Mouse (Mus musculus): Measurements from ENCODE around the gene Ccdc9.
"Not testable (repeated sequence)": the region's sequence is repeated elsewhere in the genome, so short reads cannot be mapped to it uniquely, and the experiment has no call there.

Gene Ccdc9

GRCm38 (mm10) chr7:16308555-16309317 lies 22.1 kb upstream of the Ccdc9 start:
- DNase-seq (ENCODE audit: low read depth, low spot score): no peak

- DNase-seq (ENCODE audit: low read depth, low spot score): not testable (repeated sequence)
These were observed 21.5 kb upstream of the Ccdc9 start, which contains the start of gene Bbc3 for GRCm38 (mm10) chr7:16308093-16308492. Gene Bbc3, plus strand, starts transcription at chr7:16308393.

- DNase-seq (ENCODE audit: low read depth, low spot score): not testable (repeated sequence)
These were observed 20.5 kb upstream of the Ccdc9 start for GRCm38 (mm10) chr7:16307141-16307540.

GRCm38 (mm10) chr7:16299419-16300035 lies 12.9 kb upstream of the Ccdc9 start:
- peak; percentile 88 for DNase-seq (ENCODE audit: low read depth, low spot score)

- no peak for DNase-seq (ENCODE audit: low read depth, low spot score)
These were observed 12.3 kb upstream of the Ccdc9 start for GRCm38 (mm10) chr7:16298927-16299326.

GRCm38 (mm10) chr7:16297616-16298015 lies 11.0 kb upstream of the Ccdc9 start:
- no peak for DNase-seq (ENCODE audit: low read depth, low spot score)

GRCm38 (mm10) chr7:16296766-16297390 lies 10.3 kb upstream of the Ccdc9 start:
- peak; percentile 82 for DNase-seq (ENCODE audit: low read depth, low spot score)

GRCm38 (mm10) chr7:16296146-16296545 lies 9.6 kb upstream of the Ccdc9 start:
- DNase-seq (ENCODE audit: low read depth, low spot score): no peak

GRCm38 (mm10) chr7:16295321-16295900 lies 8.8 kb upstream of the Ccdc9 start:
- DNase-seq (ENCODE audit: low read depth, low spot score): peak; percentile 81

GRCm38 (mm10) chr7:16294837-16295236 lies 8.2 kb upstream of the Ccdc9 start:
- DNase-seq (ENCODE audit: low read depth, low spot score): peak; percentile 95

- no peak for DNase-seq (ENCODE audit: low read depth, low spot score)
These were observed 7.8 kb upstream of the Ccdc9 start for GRCm38 (mm10) chr7:16294346-16294745.

- DNase-seq (ENCODE audit: low read depth, low spot score): no peak
These were observed 1.2 kb upstream of the Ccdc9 start for GRCm38 (mm10) chr7:16287791-16288190.

GRCm38 (mm10) chr7:16287016-16287415 lies 421 bp upstream of the Ccdc9 start:
- DNase-seq (ENCODE audit: low read depth, low spot score): no peak

GRCm38 (mm10) chr7:16285450-16286025 lies 1.1 kb downstream of the Ccdc9 start:
- DNase-seq (ENCODE audit: low read depth, low spot score): peak; percentile 51

- DNase-seq (ENCODE audit: low read depth, low spot score): no peak
These were observed 1.7 kb downstream of the Ccdc9 start for GRCm38 (mm10) chr7:16284904-16285303.

- DNase-seq (ENCODE audit: low read depth, low spot score): no peak
These were observed 2.6 kb downstream of the Ccdc9 start for GRCm38 (mm10) chr7:16284001-16284400.

GRCm38 (mm10) chr7:16282334-16282733 lies 4.3 kb downstream of the Ccdc9 start:
- DNase-seq (ENCODE audit: low read depth, low spot score): no peak

GRCm38 (mm10) chr7:16280721-16281120 lies 5.9 kb downstream of the Ccdc9 start:
- no peak for DNase-seq (ENCODE audit: low read depth, low spot score)

GRCm38 (mm10) chr7:16274922-16275890 lies 11.4 kb downstream of the Ccdc9 start:
- DNase-seq (ENCODE audit: low read depth, low spot score): no peak

- peak; percentile 79 for DNase-seq (ENCODE audit: low read depth, low spot score)
These were observed 12.8 kb downstream of the Ccdc9 start for GRCm38 (mm10) chr7:16273766-16274140.
